Mouse (Mus musculus): Measurements from ENCODE around the gene Pigo.

Gene Pigo

GRCm38 (mm10) chr4:43025084-43025960, at the start of gene Pigo:
Pigo (minus strand) TSS chr4:43025819.
- DNase-seq (ENCODE audit: low read depth in 2 of 2, low spot score in 2 of 2): peak; percentile 87 to 92

DNA sequence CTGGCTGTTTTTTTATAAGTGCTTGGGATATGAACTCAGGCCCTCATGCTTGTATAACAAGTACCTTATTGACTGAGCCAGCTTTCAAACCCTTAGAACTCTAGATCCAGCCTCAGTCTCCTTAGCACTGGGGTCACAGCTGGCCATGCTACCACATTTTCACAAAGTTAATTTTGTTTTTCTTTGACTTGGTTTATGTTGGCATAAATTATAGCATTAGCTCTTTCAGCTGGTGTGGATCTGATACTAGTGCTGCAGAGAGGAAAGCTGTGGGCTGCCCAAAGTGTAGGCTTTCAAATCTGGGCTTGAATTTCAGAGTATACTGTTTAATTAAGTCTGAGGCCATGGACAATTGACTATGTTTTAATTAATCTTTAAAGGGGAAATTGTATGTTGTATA, 49.3 kb upstream of the Pigo start:
- DNase-seq (ENCODE audit: low read depth in 2 of 2, low spot score in 2 of 2): no peak

GRCm38 (mm10) chr4:43065471-43065870, 39.9 kb upstream of the Pigo start:
- no peak for DNase-seq (ENCODE audit: low read depth in 2 of 2, low spot score in 2 of 2)

GRCm38 (mm10) chr4:43060286-43060685, 34.7 kb upstream of the Pigo start:
- no peak for DNase-seq (ENCODE audit: low read depth in 2 of 2, low spot score in 2 of 2)

DNA sequence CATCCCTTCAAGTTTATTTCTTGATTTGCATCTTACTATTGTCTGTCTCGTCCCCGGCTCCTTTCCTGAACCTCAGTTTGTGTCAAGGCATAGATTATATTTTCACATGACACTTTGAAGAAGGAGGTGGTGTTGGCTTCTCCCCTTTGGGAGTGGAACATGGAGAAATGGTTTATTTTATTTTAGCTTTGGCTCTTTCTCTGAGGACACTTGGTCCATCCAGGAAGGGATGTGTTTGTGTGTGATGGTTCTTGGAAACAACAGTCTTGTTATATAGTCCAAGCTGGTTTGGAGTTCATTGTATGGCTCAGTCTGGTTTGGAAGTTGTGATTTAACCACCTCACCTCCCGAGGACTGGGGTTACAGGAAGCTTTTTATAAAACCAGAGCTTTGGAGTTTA, 34.1 kb upstream of the Pigo start:
- no peak for DNase-seq (ENCODE audit: low read depth in 2 of 2, low spot score in 2 of 2)

- peak in 1 of 2 experiments; percentile 36 for DNase-seq (ENCODE audit: low read depth in 2 of 2, low spot score in 2 of 2)
Measured at GRCm38 (mm10) chr4:43058753-43059654, 33.4 kb upstream of the Pigo start, which contains the start of gene Unc13b. Unc13b (plus strand) TSS chr4:43058953.

- DNase-seq (ENCODE audit: low read depth in 2 of 2, low spot score in 2 of 2): no peak
Measured at GRCm38 (mm10) chr4:43058392-43058752, 32.8 kb upstream of the Pigo start.

DNA sequence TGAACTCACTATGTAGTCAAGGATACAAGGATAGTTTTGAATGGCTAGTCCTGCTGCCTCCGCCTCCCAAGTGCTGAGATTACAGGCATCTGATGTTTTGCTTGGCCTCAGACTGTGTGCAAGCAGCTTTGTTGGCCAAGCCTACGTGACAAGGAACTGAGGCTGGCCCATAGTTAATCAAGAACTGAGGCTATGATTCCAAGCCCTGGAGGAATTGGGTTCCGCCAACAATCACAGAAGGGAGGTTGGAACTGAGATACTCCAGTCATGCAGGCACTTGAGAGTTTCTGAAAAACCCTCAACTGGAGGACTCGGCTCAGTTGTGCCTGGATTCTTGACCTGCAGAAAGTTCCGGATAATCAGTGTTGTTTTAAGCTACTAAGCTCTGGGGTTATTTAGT, 32.0 kb upstream of the Pigo start:
- DNase-seq (ENCODE audit: low read depth in 2 of 2, low spot score in 2 of 2): no peak

- DNase-seq (ENCODE audit: low read depth in 2 of 2, low spot score in 2 of 2): peak in 1 of 2 experiments; percentile 66
Measured at GRCm38 (mm10) chr4:43052627-43053026, 27.0 kb upstream of the Pigo start.

GRCm38 (mm10) chr4:43047231-43047630, 21.6 kb upstream of the Pigo start:
- DNase-seq (ENCODE audit: low read depth in 2 of 2, low spot score in 2 of 2): peak; percentile 62 to 79

GRCm38 (mm10) chr4:43046607-43047006, 21.0 kb upstream of the Pigo start:
- DNase-seq (ENCODE audit: low read depth in 2 of 2, low spot score in 2 of 2): no peak

- DNase-seq (ENCODE audit: low read depth in 2 of 2, low spot score in 2 of 2): peak; percentile 67 to 81
Measured at GRCm38 (mm10) chr4:43045659-43046302, 20.2 kb upstream of the Pigo start, which contains the start of gene Fam214b. Fam214b (minus strand) TSS chr4:43046220.

GRCm38 (mm10) chr4:43045285-43045658, 19.7 kb upstream of the Pigo start:
- DNase-seq (ENCODE audit: low read depth in 2 of 2, low spot score in 2 of 2): no peak

GRCm38 (mm10) chr4:43044673-43045072, 19.1 kb upstream of the Pigo start:
- no peak for DNase-seq (ENCODE audit: low read depth in 2 of 2, low spot score in 2 of 2)

- DNase-seq (ENCODE audit: low read depth in 2 of 2, low spot score in 2 of 2): peak; percentile 52 to 57
Measured at GRCm38 (mm10) chr4:43043644-43044357, 18.2 kb upstream of the Pigo start.

- no peak for DNase-seq (ENCODE audit: low read depth in 2 of 2, low spot score in 2 of 2)
Measured at GRCm38 (mm10) chr4:43040881-43041547, 15.4 kb upstream of the Pigo start.

GRCm38 (mm10) chr4:43040114-43040572, 14.5 kb upstream of the Pigo start:
- DNase-seq (ENCODE audit: low read depth in 2 of 2, low spot score in 2 of 2): peak; percentile 78 to 83

DNA sequence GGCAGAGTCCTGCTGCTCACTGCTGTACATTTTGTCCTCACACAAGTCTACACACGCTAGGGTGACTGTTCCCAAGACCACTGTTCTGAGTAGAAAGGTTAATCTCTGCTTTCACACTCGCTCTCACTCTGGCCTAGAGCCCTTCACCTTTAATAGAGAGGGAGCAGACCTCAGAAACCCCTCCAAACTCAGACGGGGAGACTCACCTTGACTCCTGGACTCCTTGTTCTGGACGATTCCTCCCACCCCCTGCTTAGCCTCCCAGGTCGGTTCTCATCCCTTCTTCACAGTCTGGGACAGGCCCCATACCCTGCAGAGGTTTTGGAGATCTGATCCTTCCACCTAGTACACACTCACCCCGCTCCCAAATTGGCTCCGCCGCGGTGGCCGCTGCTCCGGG, 14.0 kb upstream of the Pigo start:
- no peak for DNase-seq (ENCODE audit: low read depth in 2 of 2, low spot score in 2 of 2)

DNA sequence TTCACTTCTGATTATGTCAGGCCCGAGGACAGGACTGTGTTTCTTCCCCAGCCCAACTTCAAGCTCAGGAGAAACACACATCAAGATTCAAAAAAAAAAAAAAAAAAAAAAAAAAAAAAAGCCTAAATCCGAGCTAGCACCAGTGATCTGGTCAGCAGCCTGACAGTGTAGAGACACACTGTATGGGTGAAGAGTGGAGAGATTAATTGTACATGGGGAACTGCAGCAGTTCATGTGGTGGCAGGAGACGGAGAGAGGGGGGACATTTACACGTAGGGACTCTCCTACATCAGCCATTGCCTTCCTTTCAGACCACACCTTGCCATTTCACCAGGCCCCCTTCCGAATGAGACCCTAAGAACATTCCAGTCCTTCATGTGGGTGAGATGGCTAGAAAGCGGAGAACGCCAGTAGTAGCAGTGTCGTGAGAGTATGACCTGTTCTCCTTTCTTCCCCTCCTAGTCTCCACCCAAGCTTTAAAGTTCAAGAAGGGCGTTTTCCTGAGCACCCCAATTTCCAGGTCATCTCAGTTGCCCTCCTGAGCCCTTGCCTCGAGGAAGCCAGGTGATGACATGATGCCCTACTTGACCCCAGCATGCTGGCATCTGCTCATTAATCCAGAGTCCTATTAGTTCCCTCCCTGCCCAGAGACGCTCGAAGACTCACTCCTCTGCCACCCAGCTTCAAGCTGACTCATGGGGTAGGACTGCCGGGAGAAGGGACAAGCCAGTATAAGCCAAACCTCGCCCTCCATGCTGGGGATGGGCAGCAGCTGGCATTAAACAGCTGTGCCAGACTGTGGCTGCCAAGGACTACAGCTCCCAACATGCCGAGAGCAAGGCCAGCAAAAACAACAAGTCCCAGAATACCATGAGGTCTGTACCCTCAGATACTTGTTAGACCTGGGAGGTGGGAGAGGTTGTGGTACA, 13.2 kb upstream of the Pigo start:
- no peak for DNase-seq (ENCODE audit: low read depth in 2 of 2, low spot score in 2 of 2)
